Mouse (Mus musculus) ES-E14 (cell line): Measurements from ENCODE around the gene Ddx17. TPM values are rescaled to one million over a fixed set of nuclear protein-coding genes. Genes with fewer than 3 reads are reported as not detected.

Experiments used
- DNase-seq: peaks from one replicate; pipeline ENCODE4 v3.0.0-alpha.2; 2013; ENCODE audit warnings: low read depth, low spot score
- H3K27ac ChIP-seq: 2 replicates; pipeline ENCODE4 v1.5.1; 2012; ENCODE audit warnings: low read depth, mild to moderate bottlenecking, low read length, moderate library complexity, mixed read lengths; ENCODE audit not compliant: poor library complexity, insufficient read depth, severe bottlenecking
- H3K36me3 ChIP-seq: 2 replicates; pipeline ENCODE4 v1.6.1; 2012; ENCODE audit warnings: mild to moderate bottlenecking, low read length, moderate library complexity, mixed read lengths; ENCODE audit not compliant: control insufficient read depth, poor library complexity, insufficient read depth, severe bottlenecking
- H3K4me1 ChIP-seq, 2 experiments: fragments of 150-350 bp in 1 of 2; sonication (generic) in 1 of 2; 2 replicates each; pipeline ENCODE4 v1.6.1; 2012; ENCODE audit warnings: low read length in 2 of 2, mild to moderate bottlenecking in 1 of 2, mixed read lengths in 1 of 2; ENCODE audit not compliant: control insufficient read depth in 2 of 2, insufficient read depth in 2 of 2, poor library complexity in 1 of 2
- H3K4me3 ChIP-seq, 2 experiments: fragments of 150-350 bp in 1 of 2; sonication (generic) in 1 of 2; 2 replicates each; pipeline ENCODE4 v1.5.1; 2012; ENCODE audit warnings: low read length in 2 of 2, low read depth in 1 of 2, mild to moderate bottlenecking in 1 of 2, mixed read lengths in 1 of 2; ENCODE audit not compliant: insufficient read depth in 1 of 2, poor library complexity in 1 of 2, severe bottlenecking in 1 of 2
- H3K9ac ChIP-seq: 2 replicates; pipeline ENCODE4 v1.6.1; 2012; ENCODE audit warnings: low read depth, mild to moderate bottlenecking, low read length, mixed read lengths; ENCODE audit not compliant: poor library complexity, insufficient read depth, severe bottlenecking
- H3K9me3 ChIP-seq: fragments of 150-350 bp; sonication (generic); 2 replicates; pipeline ENCODE4 v1.6.1; 2012; ENCODE audit warnings: low read depth, mild to moderate bottlenecking, low read length; ENCODE audit not compliant: control insufficient read depth, insufficient read depth
- CHD2 ChIP-seq: IDR thresholded peaks from 2 replicates; pipeline ENCODE4 v1.6.1; 2014; ENCODE audit warnings: mild to moderate bottlenecking, low read depth, low read length, inconsistent platforms
- HCFC1 ChIP-seq: IDR thresholded peaks from 2 replicates; pipeline ENCODE4 v1.6.1; 2012; ENCODE audit warnings: low read length, inconsistent platforms, borderline replicate concordance; ENCODE audit not compliant: insufficient read depth
- MAFK ChIP-seq: IDR thresholded peaks from 2 replicates; pipeline ENCODE4 v1.6.1; 2014; ENCODE audit warnings: mild to moderate bottlenecking, low read depth, low read length, inconsistent platforms; ENCODE audit not compliant: insufficient read depth
- ZC3H11A ChIP-seq: IDR thresholded peaks from 2 replicates; pipeline ENCODE4 v1.6.1; 2012; ENCODE audit warnings: low read depth, mild to moderate bottlenecking, inconsistent platforms, low read length, borderline replicate concordance
- ZNF384 ChIP-seq: IDR thresholded peaks from 2 replicates; pipeline ENCODE4 v1.6.1; 2012; ENCODE audit warnings: low read depth, low read length, inconsistent platforms
- in situ Hi-C, 2 experiments: fragments of 600-800 bp; cut with MboI; formaldehyde crosslinking; loops; one replicate each; pipeline ENCODE4 v1.15.1; 2025; ENCODE audit warnings: low sequenced_read_pairs in 2 of 2, inconsistent platforms in 1 of 2; ENCODE audit not compliant: unreplicated experiment in 2 of 2
- total RNA-seq: library from RNA; depleted of rRNA; stranded (reverse); fragments of 300-350 nt; gene quantifications from 2 replicates; pipeline ENCODE4 v1.2.3, GENCODE M21; 2012

The Ddx17 gene
- total RNA-seq, 1 experiment = 211 TPM

DNA sequence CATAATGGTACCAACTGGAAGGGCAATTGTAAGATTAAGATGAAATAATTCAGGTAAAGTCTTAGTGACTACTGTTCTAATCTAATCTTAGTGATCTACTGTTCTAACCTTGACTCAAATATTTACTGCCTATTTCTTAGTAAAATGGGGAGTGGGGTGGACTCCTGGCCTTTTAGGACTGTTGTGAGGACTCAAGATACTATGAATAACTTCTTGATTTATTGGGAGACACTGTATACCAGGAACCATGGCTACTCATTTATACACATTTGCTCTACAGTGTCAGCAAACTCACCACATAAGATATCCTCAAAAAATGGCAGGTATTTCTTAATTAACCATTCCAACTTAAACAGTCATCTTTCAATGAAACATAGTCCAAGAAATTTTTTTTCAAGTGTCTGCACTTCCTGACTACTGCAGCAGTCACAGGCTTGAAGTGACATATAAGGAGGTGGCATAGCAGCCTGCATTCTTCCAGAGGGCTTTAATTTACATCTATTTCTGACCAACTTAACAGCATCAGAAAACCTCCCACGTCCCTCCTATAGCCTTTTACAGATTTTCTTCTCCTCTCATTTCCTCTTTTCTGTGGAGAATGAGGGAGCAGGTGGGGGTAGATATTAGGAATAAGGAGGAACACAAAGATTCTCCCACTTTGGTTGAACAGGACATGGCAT, 29.1 kb upstream of the Ddx17 start:
- H3K4me3 ChIP-seq = no peak overlapping the region
- TF ChIP-seq HCFC1 = no peak
- no peak for TF ChIP-seq ZNF384
- no peak for TF ChIP-seq MAFK
- TF ChIP-seq CHD2 = no peak
- no peak for TF ChIP-seq ZC3H11A
- H3K9ac ChIP-seq = no peak overlapping the region
- no peaks in the 10 kb centered on the region for H3K4me1 ChIP-seq
- H3K27ac ChIP-seq = no peak overlapping the region
- no peak for DNase-seq
- no peaks in the 10 kb centered on the region for H3K9me3 ChIP-seq
- in situ Hi-C loops = no loop called here
- H3K36me3 ChIP-seq = no peaks in the 10 kb centered on the region

DNA sequence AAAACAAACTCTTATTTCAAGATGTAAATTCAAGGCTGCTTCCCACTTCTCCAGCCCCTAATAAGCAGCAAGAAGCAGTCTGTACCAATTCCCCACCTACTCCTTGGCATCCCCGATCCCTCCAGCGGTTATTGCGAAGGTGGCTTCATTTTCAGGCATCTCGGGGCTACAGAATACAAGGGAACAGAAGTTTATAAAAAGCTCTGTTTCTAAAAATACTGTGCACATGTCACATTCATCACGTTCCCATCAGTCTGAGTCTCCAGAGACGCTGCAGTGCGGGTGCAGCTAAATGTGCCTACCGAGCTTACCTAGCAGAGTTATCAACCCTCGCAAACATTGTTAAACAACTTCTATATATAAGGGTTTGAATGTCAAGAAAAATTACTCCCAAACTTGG, 15.9 kb upstream of the Ddx17 start:
- Histone ChIP-seq H3K36me3 (no peaks in the 10 kb centered on the region), H3K9ac (no peak overlapping the region), H3K4me1 (no peaks in the 10 kb centered on the region), H3K27ac (no peak overlapping the region), H3K9me3 (no peaks in the 10 kb centered on the region), H3K4me3 (no peak overlapping the region)
- in situ Hi-C loops = no loop called here
- no peak for DNase-seq
- no peak for TF ChIP-seq CHD2

GRCm38 (mm10) chr15:79559649-79560048, 13.1 kb upstream of the Ddx17 start:
- Histone ChIP-seq H3K9ac (no peak overlapping the region), H3K36me3 (no peaks in the 10 kb centered on the region), H3K4me3 (no peak overlapping the region), H3K27ac (no peak overlapping the region), H3K9me3 (no peaks in the 10 kb centered on the region), H3K4me1 (no peaks in the 10 kb centered on the region)
- no peak for DNase-seq
- TF ChIP-seq MAFK (no peak), CHD2 (no peak), ZNF384 (no peak), ZC3H11A (no peak), HCFC1 (no peak)
- in situ Hi-C loops = no loop called here

- H3K9ac ChIP-seq = no peak overlapping the region
- TF ChIP-seq ZC3H11A (no peak), HCFC1 (no peak), CHD2 (no peak), ZNF384 (no peak), MAFK (no peak)
- no peak overlapping the region for H3K4me3 ChIP-seq
- no peaks in the 10 kb centered on the region for H3K9me3 ChIP-seq
- no peak overlapping the region for H3K27ac ChIP-seq
- peaks cover 0 to 1% of the 10 kb centered on the region in 2 experiments; a peak in 1 of 4 replicates for H3K4me1 ChIP-seq
- H3K36me3 ChIP-seq = no peaks in the 10 kb centered on the region
- no peak for DNase-seq
- in situ Hi-C loops = no loop called here
These were observed 6.0 kb upstream of the Ddx17 start for GRCm38 (mm10) chr15:79552566-79552965.

DNA sequence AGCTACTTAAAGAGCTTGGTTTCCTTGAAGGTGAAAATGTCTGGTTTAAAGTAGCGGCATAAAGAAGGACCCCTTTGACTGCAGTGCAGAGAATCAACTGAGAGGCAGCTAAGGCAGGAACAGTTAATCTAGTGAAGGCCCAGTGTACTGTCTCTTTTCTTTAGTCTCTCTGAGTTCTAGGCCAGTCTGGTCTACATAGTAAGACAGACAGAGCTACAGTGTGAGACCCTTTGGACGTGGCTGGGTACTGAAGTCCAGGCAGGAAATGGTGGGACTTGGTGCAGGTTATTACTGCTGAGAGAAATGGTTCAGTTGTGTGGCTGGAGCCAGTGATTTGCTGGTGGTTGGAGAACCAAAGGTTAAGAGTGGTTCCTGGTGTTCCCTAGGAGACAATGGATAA, 1.7 kb upstream of the Ddx17 start:
- H3K9me3 ChIP-seq = no peaks in the 10 kb centered on the region
- TF ChIP-seq ZNF384 = no peak
- no peak for TF ChIP-seq HCFC1
- TF ChIP-seq CHD2 = no peak
- TF ChIP-seq MAFK = no peak
- TF ChIP-seq ZC3H11A = no peak
- in situ Hi-C loops = no loop called here
- H3K4me3 ChIP-seq = no peak overlapping the region
- H3K27ac ChIP-seq = no peak overlapping the region
- peaks cover 0 to 2% of the 10 kb centered on the region in 2 experiments; a peak in 1 of 4 replicates for H3K4me1 ChIP-seq
- H3K9ac ChIP-seq = no peak overlapping the region
- no peak for DNase-seq
- H3K36me3 ChIP-seq = peaks cover 3% of the 10 kb centered on the region
